Mouse (Mus musculus): ENCODE measurements around the gene Cdh20. TPM values are rescaled to one million over a fixed set of nuclear protein-coding genes. Genes with fewer than 3 reads are reported as not detected.

The Cdh20 gene
- total and polyA plus RNA-seq, 3 experiments: not detected

GRCm38 (mm10) chr1:104839051-104839450 is 70.7 kb downstream of the Cdh20 start:
- Histone ChIP-seq H3K36me3 (ENCODE audit: control insufficient read depth in 1 of 2, insufficient read depth in 2 of 2, low read length in 2 of 2) (no peaks in the 10 kb centered on the region), H3K9me3 (replicated peaks; ENCODE audit: insufficient read depth, low read length) (no peaks in the 10 kb centered on the region), H3K4me1 (ENCODE audit: control insufficient read depth in 1 of 2, insufficient read depth in 2 of 2, low read length in 2 of 2) (no peaks in the 10 kb centered on the region), H3K27me3 (ENCODE audit: control insufficient read depth in 1 of 2, insufficient read depth in 2 of 2, low read length in 2 of 2) (no peaks in the 10 kb centered on the region), H3K4me3 (ENCODE audit: control insufficient read depth in 1 of 2, insufficient read depth in 1 of 2, low read depth in 2 of 2, low read length in 2 of 2) (no peak overlapping the region), H3K79me2 (ENCODE audit: control insufficient read depth, insufficient read depth, low read length, poor library complexity) (no peaks in the 10 kb centered on the region), H3K27ac (ENCODE audit: control insufficient read depth, low read depth, low read length) (no peak overlapping the region), H3K9ac (ENCODE audit: control insufficient read depth, low read depth, low read length, poor library complexity, severe bottlenecking) (no peak overlapping the region)
- DNase-seq (ENCODE audit: low read depth, low spot score): no peak
- TF ChIP-seq CHD1 (IDR thresholded peaks at IDR 0.05; ENCODE audit: low read depth, low read length) (no peak), MAFK (IDR thresholded peaks at IDR 0.05; ENCODE audit: borderline replicate concordance, low read depth, low read length) (no peak), ZC3H11A (IDR thresholded peaks at IDR 0.05; ENCODE audit: low read depth, low read length) (no peak), MAX (IDR thresholded peaks at IDR 0.05; ENCODE audit: low read length) (no peak), ZMIZ1 (IDR thresholded peaks at IDR 0.05; ENCODE audit: low read depth, low read length) (no peak), BHLHE40 (IDR thresholded peaks at IDR 0.05; ENCODE audit: borderline replicate concordance, low read depth, low read length) (no peak), ETS1 (IDR thresholded peaks at IDR 0.05; ENCODE audit: low read depth, low read length) (no peak), POLR2AphosphoS2 (IDR thresholded peaks at IDR 0.05; ENCODE audit: low read length) (no peak), KAT2A (conservative IDR thresholded peaks at IDR 0.05; ENCODE audit: low read depth, low read length) (no peak), MYB (IDR thresholded peaks at IDR 0.05; ENCODE audit: low read depth, low read length) (no peak), NRF1 (IDR thresholded peaks at IDR 0.05; ENCODE audit: insufficient read depth, low read depth, low read length, poor library complexity, severe bottlenecking) (no peak), RAD21 (IDR thresholded peaks at IDR 0.05; ENCODE audit: low read depth, low read length) (no peak)

- no peak for DNase-seq (ENCODE audit: low read depth, low spot score)
- no peak overlapping the region for H3K9ac ChIP-seq (ENCODE audit: control insufficient read depth, low read depth, low read length, poor library complexity, severe bottlenecking)
- no peak for TF ChIP-seq NELFE (IDR thresholded peaks at IDR 0.05; ENCODE audit: low read depth, low read length)
- no peak for TF ChIP-seq JUND (IDR thresholded peaks at IDR 0.05; ENCODE audit: low read depth, low read length)
- no peak for TF ChIP-seq ZNF384 (IDR thresholded peaks at IDR 0.05; ENCODE audit: low read depth, low read length)
- no peak for TF ChIP-seq NRF1 (IDR thresholded peaks at IDR 0.05; ENCODE audit: insufficient read depth, low read depth, low read length, poor library complexity, severe bottlenecking)
- TF ChIP-seq RAD21 (IDR thresholded peaks at IDR 0.05; ENCODE audit: low read depth, low read length): no peak
- no peak for TF ChIP-seq GATA1 (IDR thresholded peaks at IDR 0.05; ENCODE audit: low read depth, low read length)
- TF ChIP-seq MYB (IDR thresholded peaks at IDR 0.05; ENCODE audit: low read depth, low read length): no peak
- TF ChIP-seq USF2 (IDR thresholded peaks at IDR 0.05; ENCODE audit: borderline replicate concordance in 1 of 2, insufficient read depth in 1 of 2, low read depth in 1 of 2, low read length in 2 of 2): no peak
- no peak for TF ChIP-seq UBTF (IDR thresholded peaks at IDR 0.05; ENCODE audit: borderline replicate concordance, insufficient read depth, low read depth, low read length)
- TF ChIP-seq HCFC1 (IDR thresholded peaks at IDR 0.05; ENCODE audit: low read depth, low read length): no peak
- no peak for TF ChIP-seq MYC (IDR thresholded peaks at IDR 0.05; ENCODE audit: low read depth, low read length)
- TF ChIP-seq POLR2A (IDR thresholded peaks at IDR 0.05; ENCODE audit: control insufficient read depth in 1 of 2, insufficient read depth in 1 of 2, low read depth in 1 of 2, low read length in 2 of 2, poor library complexity in 1 of 2): no peak
- no peak for TF ChIP-seq USF1 (IDR thresholded peaks at IDR 0.05; ENCODE audit: low read depth, low read length)
- no peaks in the 10 kb centered on the region for H3K79me2 ChIP-seq (ENCODE audit: control insufficient read depth, insufficient read depth, low read length, poor library complexity)
- no peak overlapping the region for H3K27ac ChIP-seq (ENCODE audit: control insufficient read depth, low read depth, low read length)
- peaks cover 2% of the 10 kb centered on the region; the same call in 1 of the 2 replicates for H3K9me3 ChIP-seq (replicated peaks; ENCODE audit: insufficient read depth, low read length)
- no peaks in the 10 kb centered on the region for H3K36me3 ChIP-seq (ENCODE audit: control insufficient read depth in 1 of 2, insufficient read depth in 2 of 2, low read length in 2 of 2)
- H3K4me3 ChIP-seq (ENCODE audit: control insufficient read depth in 1 of 2, insufficient read depth in 1 of 2, low read depth in 2 of 2, low read length in 2 of 2): no peak overlapping the region
- H3K27me3 ChIP-seq (ENCODE audit: control insufficient read depth in 1 of 2, insufficient read depth in 2 of 2, low read length in 2 of 2): no peaks in the 10 kb centered on the region
- no peaks in the 10 kb centered on the region for H3K4me1 ChIP-seq (ENCODE audit: control insufficient read depth in 1 of 2, insufficient read depth in 2 of 2, low read length in 2 of 2)
Observed at GRCm38 (mm10) chr1:104848256-104848919, 80.1 kb downstream of the Cdh20 start.

Data from MEL (cell line).